In the genomic region with DNA sequence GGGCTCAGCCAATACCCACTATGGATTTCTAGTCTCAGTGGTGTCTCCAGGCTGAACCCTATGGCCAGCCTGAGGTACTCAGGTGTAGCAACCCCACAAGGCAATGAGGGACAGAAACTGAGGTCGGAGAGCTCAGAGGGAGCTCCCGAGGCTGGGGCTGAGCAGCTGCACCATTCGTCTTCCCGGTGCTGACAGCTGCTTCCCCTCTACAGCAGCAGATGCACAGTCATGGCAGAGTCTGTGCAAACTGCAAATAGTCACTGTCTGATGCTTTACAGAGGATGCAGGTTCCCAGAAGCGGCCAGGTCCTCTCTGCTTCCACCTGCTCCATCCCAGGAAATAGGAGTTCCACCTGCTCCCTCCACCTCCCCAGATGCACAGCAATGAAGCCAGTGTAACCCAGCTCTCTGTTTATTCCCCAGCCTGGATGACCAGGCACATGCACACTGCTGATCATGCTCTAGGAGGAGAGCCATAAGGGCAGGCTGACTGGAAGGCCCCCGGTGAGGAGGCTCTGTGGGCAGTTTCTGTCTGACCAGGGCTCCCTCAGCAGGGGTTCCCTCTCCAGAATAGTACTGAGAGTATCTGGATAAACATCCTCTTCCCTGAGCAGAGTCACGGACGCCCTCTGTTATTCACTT, we compare ENCODE assay signal across 16 mouse cellular contexts. TPM values are rescaled to one million over a fixed set of nuclear protein-coding genes. Genes with fewer than 3 reads are reported as not detected.
DNase-seq lines count a peak whose midpoint lies in the region; ATAC-seq lines count a peak whose summit lies in the region.
"Had no signal": no experiment of that assay in that cellular context is flagged by ENCODE, and none has a peak within 500 bp of the region (broad histone marks: within the 10 kb centered on the region; RNA-seq: fewer than 3 reads in every experiment).

No protein-coding gene starts in this region.

- no peak overlapping the region for H3K4me2 ChIP-seq in embryonic facial prominence, embryonic 11.5 days (ENCODE audit: low read depth, low read length)
- H3K4me2 ChIP-seq in midbrain, embryonic 13.5 days (replicated peaks) = no peak overlapping the region
- H3K4me2 ChIP-seq in hindbrain, embryonic 15.5 days = no peak overlapping the region
- H3K4me2 ChIP-seq in neural tube, embryonic 15.5 days = no peak overlapping the region
- H3K4me2 ChIP-seq: heart, embryonic 15.5 days had no signal

- no peak overlapping the region for H3K27ac ChIP-seq in embryonic facial prominence, embryonic 11.5 days (replicated peaks; ENCODE audit: low read depth, low read length)
- H3K27ac ChIP-seq in embryonic facial prominence, embryonic 10.5 days (replicated peaks) = no peak overlapping the region
- no peak overlapping the region for H3K27ac ChIP-seq in midbrain, embryonic 13.5 days
- H3K27ac ChIP-seq in midbrain, embryonic 10.5 days (replicated peaks) = no peak overlapping the region; the same call in 1 of the 2 replicates
- no peak overlapping the region for H3K27ac ChIP-seq in hindbrain, embryonic 15.5 days (replicated peaks)
- H3K27ac ChIP-seq in neural tube, embryonic 15.5 days (replicated peaks) = no peak overlapping the region
- H3K27ac ChIP-seq: heart, embryonic 15.5 days; stomach, postnatal 0 days had no signal

- H3K27me3 ChIP-seq in embryonic facial prominence, embryonic 11.5 days (ENCODE audit: control insufficient read depth, insufficient read depth, low read length) = no peaks in the 10 kb centered on the region
- H3K27me3 ChIP-seq in embryonic facial prominence, embryonic 10.5 days (replicated peaks; ENCODE audit: low read depth, poor library complexity, severe bottlenecking) = no peaks in the 10 kb centered on the region
- H3K27me3 ChIP-seq in midbrain, embryonic 13.5 days = no peaks in the 10 kb centered on the region
- no peaks in the 10 kb centered on the region for H3K27me3 ChIP-seq in midbrain, embryonic 10.5 days (ENCODE audit: low read depth, poor library complexity, severe bottlenecking)
- H3K27me3 ChIP-seq in hindbrain, embryonic 15.5 days = no peaks in the 10 kb centered on the region
- H3K27me3 ChIP-seq in neural tube, embryonic 15.5 days (replicated peaks) = no peaks in the 10 kb centered on the region

- H3K9ac ChIP-seq in embryonic facial prominence, embryonic 11.5 days (replicated peaks; ENCODE audit: low read length) = no peak overlapping the region
- H3K9ac ChIP-seq in midbrain, embryonic 13.5 days (replicated peaks) = no peak overlapping the region
- H3K9ac ChIP-seq in hindbrain, embryonic 15.5 days = no peak overlapping the region
- no peak overlapping the region for H3K9ac ChIP-seq in neural tube, embryonic 15.5 days (replicated peaks)
- H3K9ac ChIP-seq: heart, embryonic 15.5 days had no signal

- H3K4me1 ChIP-seq in embryonic facial prominence, embryonic 11.5 days (ENCODE audit: control insufficient read depth, insufficient read depth, low read length) = no peaks in the 10 kb centered on the region
- peaks cover 13% of the 10 kb centered on the region; the same call in 1 of the 2 replicates for H3K4me1 ChIP-seq in embryonic facial prominence, embryonic 10.5 days
- peaks cover 9% of the 10 kb centered on the region; the same call in 1 of the 2 replicates for H3K4me1 ChIP-seq in midbrain, embryonic 13.5 days (replicated peaks)
- peaks cover 8% of the 10 kb centered on the region for H3K4me1 ChIP-seq in midbrain, embryonic 10.5 days
- H3K4me1 ChIP-seq in hindbrain, embryonic 15.5 days (replicated peaks) = peaks cover 9% of the 10 kb centered on the region; the same call in 1 of the 2 replicates
- peaks cover 6% of the 10 kb centered on the region for H3K4me1 ChIP-seq in neural tube, embryonic 15.5 days

- 54% methylated on average over 8 of the region's 8 CpGs for WGBS in embryonic facial prominence, embryonic 11.5 days
- WGBS in embryonic facial prominence, embryonic 10.5 days = 61% methylated on average over 8 of the region's 8 CpGs
- WGBS in midbrain, embryonic 13.5 days = 51% methylated on average over 8 of the region's 8 CpGs
- 53% methylated on average over 8 of the region's 8 CpGs for WGBS in midbrain, embryonic 10.5 days
- 34% methylated on average over 8 of the region's 8 CpGs for WGBS in hindbrain, embryonic 15.5 days
- WGBS in neural tube, embryonic 15.5 days = 42% methylated on average over 8 of the region's 8 CpGs

- peak; percentile 23; the same call in 1 of the 2 replicates for ATAC-seq in embryonic facial prominence, embryonic 11.5 days (replicated peaks; ENCODE audit: insufficient number of reproducible peaks, low FRiP score, low TSS enrichment, low read depth)
- peak; percentile 49; the same call in 1 of the 2 replicates for ATAC-seq in midbrain, embryonic 13.5 days
- ATAC-seq in hindbrain, embryonic 15.5 days (ENCODE audit: low FRiP score, low read depth) = peak; percentile 45
- ATAC-seq in neural tube, embryonic 15.5 days (ENCODE audit: low FRiP score) = peak; percentile 63
- ATAC-seq: intestine, postnatal 0 days had no signal

- no peak for DNase-seq in embryonic facial prominence, embryonic 11.5 days (ENCODE audit: low spot score)
- DNase-seq in embryonic facial prominence, embryonic 10.5 days (ENCODE audit: low spot score) = no peak
- DNase-seq in midbrain, embryonic 10.5 days (ENCODE audit: low spot score) = no peak
- no peak for DNase-seq in cerebellum, adult 11-12 months
- DNase-seq in heart, postnatal 4 days = no peak
- DNase-seq: adrenal gland, postnatal 14 days; B cell, adult 2 months; gastrocnemius, postnatal 14 days; lung, postnatal 14 days; right cerebral cortex, postnatal 14 days had no signal

- no peaks in the 10 kb centered on the region for H3K36me3 ChIP-seq in embryonic facial prominence, embryonic 11.5 days (replicated peaks; ENCODE audit: control insufficient read depth, insufficient read depth, low read depth, low read length)
- H3K36me3 ChIP-seq in embryonic facial prominence, embryonic 10.5 days (replicated peaks) = no peaks in the 10 kb centered on the region
- H3K36me3 ChIP-seq in midbrain, embryonic 13.5 days = no peaks in the 10 kb centered on the region
- H3K36me3 ChIP-seq in midbrain, embryonic 10.5 days = no peaks in the 10 kb centered on the region
- no peaks in the 10 kb centered on the region for H3K36me3 ChIP-seq in hindbrain, embryonic 15.5 days
- no peaks in the 10 kb centered on the region for H3K36me3 ChIP-seq in neural tube, embryonic 15.5 days
- H3K36me3 ChIP-seq: heart, embryonic 15.5 days had no signal

- H3K4me3 ChIP-seq in embryonic facial prominence, embryonic 11.5 days (ENCODE audit: low read depth, low read length) = no peak overlapping the region
- H3K4me3 ChIP-seq in embryonic facial prominence, embryonic 10.5 days = no peak overlapping the region
- no peak overlapping the region for H3K4me3 ChIP-seq in midbrain, embryonic 13.5 days (replicated peaks)
- no peak overlapping the region for H3K4me3 ChIP-seq in midbrain, embryonic 10.5 days
- no peak overlapping the region for H3K4me3 ChIP-seq in hindbrain, embryonic 15.5 days
- H3K4me3 ChIP-seq in neural tube, embryonic 15.5 days (replicated peaks) = no peak overlapping the region
- H3K4me3 ChIP-seq: heart, embryonic 15.5 days had no signal

- no peaks in the 10 kb centered on the region for H3K9me3 ChIP-seq in embryonic facial prominence, embryonic 11.5 days (replicated peaks; ENCODE audit: control insufficient read depth, low read length)
- no peaks in the 10 kb centered on the region for H3K9me3 ChIP-seq in embryonic facial prominence, embryonic 10.5 days
- H3K9me3 ChIP-seq in midbrain, embryonic 13.5 days = no peaks in the 10 kb centered on the region
- H3K9me3 ChIP-seq in midbrain, embryonic 10.5 days (replicated peaks) = no peaks in the 10 kb centered on the region
- H3K9me3 ChIP-seq in hindbrain, embryonic 15.5 days = no peaks in the 10 kb centered on the region
- H3K9me3 ChIP-seq in neural tube, embryonic 15.5 days (replicated peaks) = no peaks in the 10 kb centered on the region
- H3K9me3 ChIP-seq: heart, embryonic 15.5 days had no signal

RNA-seq across cellular contexts. Expression of a gene that starts 27.4 kb away (rescaled TPM):
- 2.7 and 3.2 TPM in 2 replicates for polyA plus RNA-seq in embryonic facial prominence, embryonic 11.5 days (2014; fragmentation: Nextera tagmentation; extraction: Ambion mirVana)
- polyA plus RNA-seq in embryonic facial prominence, embryonic 10.5 days (2016; fragmentation: Nextera tagmentation; extraction: Ambion mirVana) = 3.8 and 4.2 TPM in 2 replicates
- polyA plus RNA-seq in midbrain, embryonic 13.5 days (2015; fragmentation: Nextera tagmentation; extraction: Ambion mirVana) = 1.8 and 2.1 TPM in 2 replicates
- 3.0 and 3.4 TPM in 2 replicates for polyA plus RNA-seq in midbrain, embryonic 10.5 days (2016; fragmentation: Nextera tagmentation; extraction: Ambion mirVana)
- polyA plus RNA-seq in hindbrain, embryonic 15.5 days (2015; fragmentation: Nextera tagmentation; extraction: Ambion mirVana) = 2.6 and 2.8 TPM in 2 replicates
- 1.5 and 2.0 TPM in 2 replicates for polyA plus RNA-seq in neural tube, embryonic 15.5 days (2015; fragmentation: Nextera tagmentation; extraction: Ambion mirVana)
- under 1 TPM; 0.38 TPM for total RNA-seq in heart, postnatal 4 days (2021)

RNA-seq across cellular contexts. Expression of a gene that starts 58.7 kb away (rescaled TPM):
- 0.13 and 0.38 TPM in 2 replicates for polyA plus RNA-seq in embryonic facial prominence, embryonic 11.5 days (2014; fragmentation: Nextera tagmentation; extraction: Ambion mirVana)
- polyA plus RNA-seq in embryonic facial prominence, embryonic 10.5 days (2016; fragmentation: Nextera tagmentation; extraction: Ambion mirVana) = 0.29 and 0.67 TPM in 2 replicates
- polyA plus RNA-seq in midbrain, embryonic 13.5 days (2015; fragmentation: Nextera tagmentation; extraction: Ambion mirVana) = 0.64 and 0.86 TPM in 2 replicates
- 0.56 and 0.77 TPM in 2 replicates for polyA plus RNA-seq in midbrain, embryonic 10.5 days (2016; fragmentation: Nextera tagmentation; extraction: Ambion mirVana)
- 1.0 and 1.5 TPM in 2 replicates for polyA plus RNA-seq in hindbrain, embryonic 15.5 days (2015; fragmentation: Nextera tagmentation; extraction: Ambion mirVana)
- polyA plus RNA-seq in neural tube, embryonic 15.5 days (2015; fragmentation: Nextera tagmentation; extraction: Ambion mirVana) = 0.70 and 2.6 TPM in 2 replicates
- 10 to 100 TPM; 12.8 to 13.4 TPM for total RNA-seq in heart, postnatal 4 days (2021)
